Mouse (Mus musculus): ENCODE results near the gene Il9.
A peak's percentile ranks its signal among the peaks of the same experiment; 100 is the strongest.

Gene Il9

DNA sequence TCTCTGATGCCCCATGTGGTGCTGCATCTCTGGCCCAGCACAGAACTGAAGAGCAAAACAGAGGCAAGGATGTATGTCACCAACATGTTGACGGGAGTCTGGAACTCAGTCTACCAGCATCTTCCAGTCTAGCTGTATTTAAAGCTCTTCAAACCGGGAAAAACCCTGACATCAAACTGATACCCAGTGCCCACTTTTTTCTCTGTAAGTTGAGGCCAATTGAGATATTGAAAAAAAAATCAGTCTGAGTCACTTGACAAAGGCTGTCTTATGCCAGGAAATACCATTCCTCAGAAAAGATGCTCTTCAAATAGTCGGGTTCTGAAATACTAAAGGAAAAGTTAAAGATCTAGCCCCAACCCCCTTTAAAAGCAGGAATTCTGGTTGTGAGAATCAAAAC, at the start of gene Il9:
Gene Il9, minus strand, starts transcription at position 101 of the 400 bp plus-strand sequence.
- no peak for DNase-seq

DNA sequence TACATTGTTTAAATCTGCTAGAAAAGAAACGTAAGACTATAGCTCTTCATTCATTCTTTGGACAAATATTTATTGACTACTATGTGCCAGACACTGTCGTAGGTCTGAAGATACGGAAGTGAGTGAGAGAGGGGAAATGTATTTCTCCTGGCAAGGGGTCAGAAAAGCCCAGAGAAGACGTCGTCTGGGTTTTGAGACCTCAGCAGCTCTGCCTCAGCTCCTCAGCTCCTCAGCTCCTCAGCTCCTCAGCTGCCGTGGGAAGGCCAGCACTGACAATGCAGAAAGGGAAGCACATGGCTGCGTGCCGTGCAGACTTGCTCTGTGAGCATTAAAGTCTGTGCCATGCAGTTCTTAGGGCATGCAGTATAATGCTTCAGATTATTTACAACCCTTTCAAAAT, 47.6 kb upstream of the Il9 start:
- no peak for DNase-seq

DNA sequence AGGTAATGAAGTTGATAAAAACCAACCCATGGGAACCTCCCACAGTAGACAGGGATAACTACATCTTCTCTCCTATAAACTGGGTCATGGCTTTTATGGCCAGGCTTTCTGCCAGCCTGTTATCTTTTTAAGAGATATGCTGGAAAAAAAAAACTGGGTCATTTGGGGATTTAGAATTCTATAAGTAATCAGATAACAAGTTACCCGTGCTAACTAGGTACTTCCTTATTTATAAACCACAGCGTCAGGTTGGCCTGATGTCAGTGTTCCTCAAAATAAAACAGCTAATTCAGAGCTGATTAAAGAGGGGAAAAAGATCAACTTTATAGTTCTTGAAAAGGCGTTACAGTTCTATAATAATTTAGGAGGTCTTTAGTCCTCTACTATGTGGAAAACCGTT, 47.0 kb upstream of the Il9 start:
- no peak for DNase-seq

DNA sequence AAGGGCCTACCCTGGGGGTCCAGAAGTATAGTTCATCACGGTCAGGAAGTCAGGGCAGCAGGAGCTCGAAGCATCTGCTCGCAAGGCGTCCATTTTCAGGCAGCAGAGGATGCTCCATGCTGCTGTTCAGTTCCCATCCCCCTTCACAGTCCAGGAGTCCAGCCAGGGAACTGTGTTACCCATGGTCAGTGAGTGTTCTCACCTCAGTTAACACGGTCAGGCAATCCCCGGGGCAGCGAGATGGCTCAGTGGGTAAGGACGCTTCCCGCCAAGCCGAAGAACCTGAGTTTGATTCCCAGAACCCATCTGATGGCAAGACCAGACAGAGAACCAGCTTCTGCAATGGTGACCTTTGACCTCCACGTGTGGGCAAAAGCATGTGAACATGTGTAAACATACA, 46.2 kb upstream of the Il9 start:
- no peak for DNase-seq

DNA sequence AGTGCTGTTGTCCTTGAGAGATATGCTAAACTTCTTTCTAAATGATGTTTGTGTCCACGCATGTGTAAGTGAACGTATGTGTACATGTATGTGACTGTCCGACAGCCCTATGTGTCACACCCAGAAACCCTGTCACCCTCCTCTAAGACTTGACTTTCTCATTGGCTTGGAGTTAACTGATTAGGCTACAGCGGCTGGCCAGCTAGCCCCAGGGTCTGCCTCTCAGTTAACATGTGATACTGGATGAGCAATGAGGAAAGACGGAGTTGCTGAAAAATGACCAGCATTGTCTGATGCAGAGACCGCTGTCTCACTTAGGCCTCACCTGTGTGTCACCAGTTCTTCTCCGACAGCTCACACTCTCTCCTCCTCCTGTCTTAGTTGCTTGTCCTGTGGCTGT, 45.8 kb upstream of the Il9 start:
- DNase-seq = no peak

DNA sequence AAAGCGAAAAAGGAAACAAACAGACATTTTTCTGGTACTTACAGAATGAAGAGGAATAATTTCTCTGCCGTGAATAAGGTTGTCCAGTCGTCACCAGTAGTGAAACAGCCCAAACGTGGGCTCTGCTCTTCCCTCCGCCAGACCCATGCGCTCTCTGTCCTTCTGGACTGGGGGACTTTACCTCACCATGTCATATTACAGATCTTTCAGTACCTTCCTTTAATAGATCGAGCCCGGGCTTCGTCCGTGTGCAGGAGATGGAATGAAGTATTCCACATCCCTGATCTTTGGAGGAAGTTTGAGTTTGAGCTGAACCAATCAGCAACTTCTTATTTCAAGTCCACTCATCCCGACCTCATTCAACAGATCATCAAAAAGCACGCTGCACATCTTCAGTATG, 44.8 kb upstream of the Il9 start:
- no peak for DNase-seq

DNA sequence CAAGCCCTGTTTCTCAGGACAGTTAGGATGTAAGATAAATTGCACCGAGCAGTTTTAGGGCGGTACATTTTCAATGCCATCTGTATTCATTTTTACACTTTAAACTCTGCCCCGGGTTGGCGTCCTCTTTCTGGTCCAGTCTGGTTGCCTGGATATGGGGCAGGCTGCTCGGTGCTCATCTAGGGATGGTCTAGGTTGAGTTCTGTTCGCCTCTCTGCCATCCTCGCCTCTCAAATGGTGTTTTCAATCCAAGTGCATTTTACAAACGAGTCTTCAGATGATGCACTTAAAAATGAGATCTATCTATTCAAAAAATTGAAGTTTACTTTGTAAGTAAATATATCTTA, 40.7 kb upstream of the Il9 start:
- DNase-seq = no peak

DNA sequence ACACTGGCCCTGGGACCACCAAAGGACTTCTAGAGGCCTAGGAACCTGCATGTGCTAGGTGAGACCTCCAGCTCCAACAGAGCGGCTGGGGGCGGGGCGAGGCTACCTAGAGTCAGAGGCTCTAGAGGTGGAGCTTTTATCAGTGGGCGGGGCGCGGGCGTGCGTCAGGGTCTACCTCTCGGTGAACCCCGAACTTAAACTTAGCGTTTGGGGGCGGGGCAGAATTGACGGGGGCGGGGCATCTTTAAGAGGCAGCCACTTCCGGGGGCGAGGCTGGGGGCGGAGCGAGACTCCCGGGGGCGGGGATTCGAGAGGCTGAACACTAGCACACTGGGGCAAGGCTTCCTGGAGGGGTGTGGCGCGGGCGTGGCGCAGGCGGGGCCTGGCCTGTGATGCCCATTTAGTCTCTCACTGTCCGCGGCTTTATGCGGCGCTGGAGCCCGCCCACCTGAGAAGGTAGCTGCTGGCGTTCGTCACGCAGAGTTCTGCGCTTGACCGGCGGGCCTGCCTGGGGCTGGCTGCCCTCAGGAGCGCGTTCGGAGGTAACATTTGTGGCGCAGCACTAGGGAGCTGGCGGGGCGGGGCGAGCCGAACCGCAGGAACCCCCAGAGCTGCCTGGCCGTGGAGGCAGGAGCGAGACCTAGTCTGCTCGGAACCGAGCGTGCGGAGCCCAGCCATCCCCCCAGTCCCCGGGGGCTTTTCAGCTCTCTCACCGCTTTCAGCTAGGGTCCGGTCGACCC, 40.2 kb upstream of the Il9 start, which contains the start of gene Fbxl21:
Gene Fbxl21, plus strand, starts transcription at position 392 of the 740 bp plus-strand sequence.
- peak; percentile 97 for DNase-seq

DNA sequence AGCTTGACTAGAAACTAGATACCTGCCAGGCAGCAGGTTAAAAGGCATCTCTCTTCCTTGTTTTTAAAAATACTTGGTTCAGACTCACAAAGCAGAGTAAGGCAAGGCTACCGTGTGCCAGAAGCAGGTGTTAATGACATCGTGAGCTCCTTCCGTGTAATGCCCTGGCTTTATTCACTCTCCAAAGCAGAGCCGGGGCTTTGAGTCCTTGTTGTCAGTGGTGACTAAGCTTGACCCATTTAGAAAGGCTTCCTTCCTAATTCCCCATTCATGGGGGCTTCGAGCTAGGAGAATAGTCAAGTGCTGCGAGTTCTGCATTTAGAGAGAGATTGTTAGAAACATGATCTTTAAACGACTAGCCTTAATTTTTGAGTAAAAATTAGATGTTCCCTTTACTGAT, 34.8 kb upstream of the Il9 start:
- no peak for DNase-seq

DNA sequence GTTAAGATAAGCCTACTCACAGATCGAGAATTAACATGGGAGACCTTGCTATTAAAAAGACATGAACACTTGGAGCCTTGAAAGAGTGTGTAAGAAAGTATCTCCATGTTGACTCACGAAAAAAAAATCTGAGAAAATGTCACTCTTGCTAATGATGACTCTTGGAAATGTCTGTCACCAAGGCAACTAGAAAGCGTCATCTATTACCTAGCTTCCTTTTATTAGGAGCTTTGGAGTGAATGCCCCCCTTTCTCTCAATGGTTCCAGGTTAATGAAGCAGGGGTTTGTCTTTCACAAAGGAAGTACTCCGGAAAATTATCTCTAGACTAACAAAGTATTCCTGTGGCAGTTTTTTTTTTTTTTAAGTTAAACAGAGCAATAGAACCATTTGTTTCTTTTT, 34.3 kb upstream of the Il9 start:
- DNase-seq = no peak

DNA sequence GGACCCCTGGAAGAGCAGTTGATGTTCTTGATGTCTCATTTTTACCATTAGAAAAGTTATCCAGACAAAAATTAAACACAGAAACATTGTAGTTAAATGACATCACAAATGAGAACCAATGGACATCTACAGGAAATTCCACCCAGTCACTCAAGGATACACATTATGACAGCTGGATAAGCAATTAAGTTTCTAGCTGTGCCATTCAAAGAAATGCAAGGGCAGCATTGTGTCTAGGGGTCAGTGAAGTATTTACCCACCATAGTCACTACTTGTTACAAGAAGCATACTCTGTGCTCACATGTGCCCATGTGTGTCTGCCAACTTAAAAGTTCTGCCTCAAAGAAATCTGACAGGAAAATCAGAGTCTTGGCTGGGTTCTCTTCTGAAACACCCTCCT, 31.5 kb upstream of the Il9 start:
- no peak for DNase-seq

DNA sequence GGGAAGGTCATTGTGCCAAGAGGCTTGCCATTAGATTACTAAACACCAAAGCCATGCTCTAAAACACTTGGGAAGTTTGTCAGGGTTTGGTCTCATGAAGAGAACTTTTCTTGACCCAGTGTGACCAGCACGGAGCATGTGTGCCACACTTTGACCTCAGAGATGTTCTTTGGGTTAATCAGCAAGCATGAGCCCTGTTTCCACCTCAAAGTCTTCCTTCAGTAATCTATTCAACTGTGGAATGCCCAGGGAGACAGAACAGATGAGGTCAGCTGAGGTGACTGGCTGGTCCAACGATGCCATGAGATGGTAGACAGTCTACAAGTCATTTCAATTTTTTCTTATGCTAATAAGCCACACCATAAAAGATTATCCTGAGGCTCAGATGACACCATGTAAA, 27.8 kb upstream of the Il9 start:
- peak; percentile 18 for DNase-seq

DNA sequence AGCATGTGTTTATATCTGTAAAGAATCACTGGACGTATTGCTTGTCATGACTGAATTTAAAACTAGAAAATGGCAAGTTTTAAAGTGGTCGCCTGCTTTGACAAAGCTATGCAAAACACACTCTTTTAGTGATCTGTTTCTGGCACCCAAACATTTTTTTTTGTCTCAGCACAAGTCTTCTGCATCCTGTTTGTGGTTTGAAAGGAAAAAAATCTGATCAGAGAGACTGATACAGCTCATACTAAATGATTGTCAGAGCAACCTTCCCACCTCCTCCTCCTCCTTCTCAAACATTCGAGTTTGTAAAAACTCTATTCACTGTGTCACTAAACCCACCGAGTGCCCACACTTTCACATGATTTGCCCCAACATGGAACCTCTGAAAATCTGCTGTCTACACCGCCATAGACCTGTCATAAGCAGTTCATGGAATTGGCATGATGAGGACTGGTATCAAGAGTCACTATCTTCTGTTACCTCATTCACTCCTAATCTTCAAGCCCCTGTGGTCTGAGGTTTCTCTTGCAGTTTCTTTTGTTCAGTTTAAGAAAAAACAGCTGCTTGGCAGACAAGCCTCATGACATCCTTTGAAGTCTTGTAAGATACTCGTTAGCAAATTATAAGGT, 24.9 kb upstream of the Il9 start:
- DNase-seq = no peak

DNA sequence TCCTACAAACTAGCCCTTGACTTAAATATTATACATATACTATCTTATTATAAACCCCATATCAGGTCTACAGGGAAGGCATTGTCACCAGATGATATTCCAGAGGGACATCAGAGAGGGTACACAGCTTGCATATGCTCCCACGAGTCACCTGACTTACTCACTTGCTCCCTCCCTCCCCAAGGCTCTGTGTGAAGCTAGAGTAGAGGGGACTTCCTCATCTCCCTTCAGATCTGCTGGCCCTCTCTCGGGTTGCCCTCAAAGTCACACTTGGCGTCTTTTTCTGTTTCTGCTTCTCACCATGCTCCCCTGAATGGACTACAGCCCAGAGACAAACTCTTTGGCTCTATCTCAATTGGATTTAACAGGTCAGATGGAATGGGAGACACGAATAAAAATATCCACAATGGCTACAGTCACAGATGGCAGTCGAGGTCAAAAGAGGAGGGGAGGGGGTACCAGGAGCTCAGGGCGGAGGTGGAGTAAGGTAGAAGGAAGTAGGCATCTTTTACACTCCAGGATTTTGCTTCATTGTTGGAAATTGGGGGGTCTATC, 19.9 kb upstream of the Il9 start:
- no peak for DNase-seq

DNA sequence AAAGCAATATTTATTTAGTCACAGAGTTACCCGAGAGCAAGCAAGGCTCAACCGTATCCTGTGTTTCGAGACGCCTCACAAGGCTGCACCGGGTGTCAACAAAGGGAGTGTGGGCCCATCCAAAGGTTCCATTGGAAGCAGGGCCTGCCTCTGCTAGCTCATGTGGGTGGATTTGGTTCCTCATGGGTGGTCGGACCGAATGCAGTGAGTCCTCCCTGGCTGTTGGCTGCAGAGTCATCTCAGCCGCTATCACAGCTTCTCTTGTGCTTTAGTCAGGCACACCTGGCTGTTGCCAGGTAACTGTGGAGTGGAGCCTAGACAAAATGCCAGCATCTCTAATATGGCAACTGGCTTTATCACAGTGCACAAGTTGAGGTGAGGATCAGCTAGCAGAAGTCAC, 18.6 kb upstream of the Il9 start:
- no peak for DNase-seq

DNA sequence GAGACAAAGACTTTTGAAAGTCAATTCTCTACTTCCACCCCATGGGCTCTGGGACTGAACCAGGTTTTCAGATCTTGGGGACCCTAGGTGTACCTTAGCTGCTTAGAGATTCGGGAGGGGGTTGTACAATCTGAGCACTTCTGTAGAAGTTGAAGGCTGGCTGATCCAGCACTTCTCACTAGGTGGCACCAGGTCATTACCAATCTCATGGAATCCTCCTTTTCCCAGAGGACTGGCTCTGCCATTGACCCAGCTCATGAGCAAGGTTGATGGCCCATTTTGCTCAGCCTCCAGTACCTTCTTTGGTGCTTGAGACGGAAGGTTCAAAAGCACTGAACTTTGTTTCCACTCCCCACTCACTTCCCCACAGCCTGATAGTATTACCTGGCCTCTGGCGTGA, 18.1 kb upstream of the Il9 start:
- DNase-seq = peak; percentile 20

DNA sequence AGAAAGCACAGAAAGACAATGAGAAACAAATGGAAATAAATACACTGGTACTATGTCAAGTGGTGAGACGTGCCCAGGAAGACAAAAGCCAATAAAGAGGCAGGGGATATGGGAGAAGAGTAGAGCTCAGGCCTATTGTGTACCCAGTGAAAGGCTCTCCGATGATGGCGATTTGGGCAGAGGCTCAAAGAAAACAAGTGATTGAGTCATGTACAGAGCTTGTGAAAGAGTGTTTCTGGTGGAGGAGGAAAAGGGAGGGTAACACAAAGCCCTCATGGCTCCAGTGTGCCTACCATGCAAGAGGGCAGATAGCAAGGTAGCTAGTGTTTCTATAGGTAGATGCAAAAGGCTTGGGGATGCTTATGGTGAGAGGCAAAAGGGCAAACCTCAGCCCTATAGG, 12.4 kb upstream of the Il9 start:
- no peak for DNase-seq

DNA sequence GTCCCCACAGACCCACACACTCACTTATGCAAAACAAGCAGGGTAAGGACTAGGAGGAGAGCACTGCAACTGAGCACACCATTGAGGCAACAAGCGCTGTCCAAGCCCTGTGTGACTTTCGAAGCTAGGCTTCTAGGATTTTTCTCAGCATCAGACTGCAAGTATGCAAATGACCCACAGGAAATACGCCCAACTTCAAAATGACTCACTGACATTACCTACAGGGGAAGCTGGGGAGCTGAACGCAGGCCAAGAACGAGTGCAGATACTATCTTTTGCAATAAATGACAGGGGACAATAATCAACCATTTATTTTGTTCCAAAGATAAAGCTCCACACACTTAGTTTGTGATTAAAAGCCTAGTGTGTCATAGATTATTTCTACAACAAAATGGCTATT, 6.0 kb upstream of the Il9 start:
- DNase-seq = no peak

DNA sequence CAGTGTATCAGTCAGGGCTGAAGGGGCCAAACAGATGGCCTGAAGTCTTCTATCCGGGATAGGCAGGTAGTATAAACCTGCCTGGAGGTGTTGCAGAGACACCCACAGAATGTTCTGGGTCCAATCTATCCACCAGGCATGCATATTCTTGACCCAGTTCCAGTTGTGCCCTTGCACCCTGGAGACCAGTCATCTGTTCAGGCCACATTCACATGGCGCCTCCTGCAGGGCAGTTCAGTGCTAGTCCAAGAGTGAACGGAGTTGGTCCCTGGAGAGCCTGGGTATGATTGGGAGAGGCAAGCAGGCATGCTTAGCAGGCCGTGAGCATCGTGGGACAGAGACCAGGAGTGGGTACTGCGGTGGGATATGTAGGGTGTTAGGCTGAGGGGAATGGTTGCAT, 4.0 kb downstream of the Il9 start:
- DNase-seq = no peak

DNA sequence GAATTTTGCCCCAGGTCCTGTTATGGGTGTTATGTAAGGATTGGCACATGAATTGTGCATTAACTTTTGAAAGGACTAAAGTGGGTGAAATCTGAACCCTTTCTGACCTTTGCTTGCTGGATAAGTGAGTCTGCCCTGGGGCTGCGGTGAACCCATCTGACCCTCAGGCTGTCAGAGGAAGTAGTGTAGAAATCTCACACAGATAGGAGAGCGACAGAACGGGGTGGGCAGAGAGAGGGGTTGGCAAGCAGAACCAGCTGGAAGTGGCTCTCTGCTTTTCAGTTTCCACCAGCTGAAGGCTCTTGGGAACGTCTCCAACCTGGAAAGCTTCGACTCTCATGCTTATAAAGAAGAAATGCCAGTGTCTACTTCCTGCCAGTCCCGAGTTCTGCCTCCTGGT, 4.8 kb downstream of the Il9 start:
- peak; percentile 46 for DNase-seq

DNA sequence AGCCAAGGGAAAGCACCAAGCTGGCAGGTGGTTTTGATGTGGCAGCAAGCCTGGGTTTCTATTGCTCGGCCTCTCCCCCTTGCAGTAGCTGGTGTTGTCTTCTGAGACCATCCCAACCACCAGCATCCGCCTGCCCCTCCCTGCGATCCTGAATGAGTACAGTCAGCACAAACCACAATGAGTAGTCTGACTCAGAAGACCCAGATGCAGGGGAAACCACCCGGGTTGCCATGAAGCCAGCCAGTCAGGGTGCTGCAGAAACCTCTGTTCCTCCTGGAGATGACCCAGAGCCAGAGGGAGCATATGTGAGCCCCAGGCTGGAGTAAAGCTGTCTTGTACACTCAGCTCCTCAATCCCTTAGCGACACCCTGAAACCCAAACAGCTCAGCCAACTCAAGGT, 5.3 kb downstream of the Il9 start:
- DNase-seq = no peak

DNA sequence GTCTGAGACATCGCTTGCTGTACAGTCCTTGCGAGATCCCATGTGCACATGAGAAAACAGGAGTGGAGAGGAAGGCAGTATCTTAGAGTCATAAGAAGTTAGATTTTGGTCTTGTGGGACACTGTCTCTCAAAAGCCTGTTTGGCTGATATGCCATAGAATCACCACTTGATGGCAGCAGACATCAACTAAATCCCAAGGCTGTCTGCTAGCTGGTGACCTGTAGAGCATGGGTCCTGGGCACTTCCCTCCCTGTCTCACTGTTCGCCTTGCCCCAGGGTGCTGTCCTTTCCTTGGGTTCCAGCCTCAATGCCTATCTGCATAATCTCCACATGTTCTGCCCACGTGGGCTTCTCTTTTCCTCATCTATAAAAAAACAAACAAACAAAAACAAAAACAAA, 6.7 kb downstream of the Il9 start:
- peak; percentile 45 for DNase-seq

DNA sequence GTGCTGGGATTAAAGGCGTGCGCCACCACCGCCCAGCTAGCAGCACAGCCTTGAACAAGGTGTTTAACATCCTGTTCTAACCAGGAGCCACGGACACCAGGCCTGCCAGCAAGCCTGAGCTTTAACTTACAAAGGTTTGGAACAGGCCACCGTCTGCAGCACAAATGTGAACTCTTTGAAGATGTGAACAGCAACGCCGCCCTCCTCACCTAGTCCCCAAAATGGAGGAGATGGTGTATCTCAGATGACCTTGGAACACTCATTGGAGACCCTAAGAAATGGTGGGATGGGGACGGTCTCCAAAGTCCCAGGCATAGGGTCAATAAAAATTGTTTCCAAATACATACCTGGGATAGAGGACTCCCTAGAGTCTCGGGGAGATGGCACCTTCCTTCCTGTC, 9.4 kb downstream of the Il9 start:
- no peak for DNase-seq

DNA sequence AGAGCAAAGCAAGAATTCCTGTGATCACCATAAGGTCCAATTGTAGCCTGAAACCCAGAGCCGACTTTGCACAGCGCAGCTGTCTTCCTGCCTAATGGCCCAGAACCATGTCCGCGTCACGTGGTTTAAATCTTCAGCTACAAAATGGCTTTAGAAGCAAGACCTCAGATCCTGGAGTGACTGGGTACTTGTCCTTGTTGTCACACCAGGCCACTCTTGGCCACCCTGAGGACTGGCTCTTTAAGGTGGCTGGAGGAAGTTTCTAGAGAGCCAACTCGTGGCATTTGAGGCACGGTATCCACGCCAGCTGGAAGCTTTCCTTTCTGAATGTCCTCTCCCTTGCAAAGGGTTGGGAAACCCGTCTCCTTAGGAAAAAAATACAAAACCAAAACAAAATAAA, 10.1 kb downstream of the Il9 start:
- DNase-seq = peak; percentile 57

DNA sequence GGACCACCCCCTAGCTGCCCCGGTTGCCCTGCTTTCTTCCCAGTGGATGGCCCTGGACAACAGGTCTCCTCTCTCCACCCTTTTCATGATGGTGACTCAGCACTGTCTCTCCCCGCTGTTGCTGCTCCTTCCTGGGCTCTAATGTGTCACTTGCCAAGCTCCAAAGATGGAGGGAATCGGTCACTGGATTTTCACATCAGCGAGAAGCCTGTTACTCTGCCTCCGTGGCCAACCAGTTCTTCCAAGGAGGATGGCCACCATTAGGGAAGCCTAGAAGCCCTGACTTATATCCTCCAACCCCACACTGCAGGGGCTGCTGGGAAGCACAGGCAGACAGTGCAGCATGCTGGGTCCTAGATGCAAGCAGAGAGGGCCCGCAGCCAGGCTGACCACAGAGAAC, 10.8 kb downstream of the Il9 start:
- DNase-seq = no peak
